Mouse (Mus musculus) megakaryocyte, embryonic 14.5 days (primary cell): ENCODE measurements around the gene Galnt17.

Experiments
- FLI1 ChIP-seq: IDR thresholded peaks from 2 replicates; pipeline ENCODE4 v1.6.1; 2012; ENCODE audit warnings: low read length, inconsistent platforms, mixed read lengths
- GATA1 ChIP-seq: IDR thresholded peaks from 3 replicates; pipeline ENCODE4 v1.6.1; 2012; ENCODE audit warnings: mixed read lengths, low read length, inconsistent platforms, borderline replicate concordance

GRCm38 (mm10) chr5:131083072-131083657 lies 225.1 kb downstream of the Galnt17 start:
- TF ChIP-seq GATA1: no peak
- no peak for TF ChIP-seq FLI1
